Mouse (Mus musculus) testis, postnatal 10 days (tissue): ENCODE results near the gene Fbxw11.
"Not testable (repeated sequence)": the region's sequence is repeated elsewhere in the genome, so short reads cannot be mapped to it uniquely, and the experiment has no call there.

ENCODE experiments used
- DNase-seq: peaks from one replicate; pipeline ENCODE4 v3.0.0; 2021; ENCODE audit warnings: low spot score

The Fbxw11 gene

DNA sequence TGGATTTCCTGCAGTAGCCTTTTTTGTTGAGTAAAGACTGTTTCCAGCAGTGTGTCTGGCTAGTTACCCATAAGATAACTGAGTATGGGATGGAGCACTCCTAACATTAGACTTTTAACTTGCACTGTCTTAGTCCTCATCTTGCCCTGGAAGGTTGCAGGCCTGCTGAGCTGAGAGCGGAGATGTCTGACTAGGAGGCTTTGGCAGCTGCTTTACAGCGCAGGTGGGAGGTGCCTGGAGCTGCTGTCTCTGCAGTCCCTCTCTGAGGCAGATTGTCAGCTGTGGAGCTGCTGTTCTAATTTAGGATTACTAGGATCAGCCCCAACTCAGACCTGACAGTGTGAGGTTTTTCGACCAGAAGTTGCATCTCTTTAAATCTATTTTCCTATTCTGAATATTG, 34.3 kb downstream of the Fbxw11 start:
- DNase-seq, result no peak

DNA sequence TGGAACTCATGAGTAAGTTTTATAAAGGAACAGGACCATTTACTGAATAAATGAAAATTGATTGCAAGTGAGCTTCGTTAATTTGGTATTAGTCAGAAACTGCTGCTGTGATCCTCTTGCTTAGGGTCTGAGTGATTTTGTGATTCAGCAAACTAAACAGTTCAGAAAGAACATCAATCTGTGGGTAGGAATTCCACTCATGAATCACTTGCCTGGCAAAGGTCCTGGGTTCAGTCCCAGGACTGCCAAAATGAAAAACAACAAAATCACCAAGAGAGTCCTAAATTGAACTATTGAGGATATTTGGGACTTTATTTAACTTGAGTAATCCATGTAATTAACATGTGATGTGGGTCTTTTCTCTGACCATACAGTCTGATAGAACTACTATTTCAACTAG, 35.3 kb downstream of the Fbxw11 start:
- no peak for DNase-seq

DNA sequence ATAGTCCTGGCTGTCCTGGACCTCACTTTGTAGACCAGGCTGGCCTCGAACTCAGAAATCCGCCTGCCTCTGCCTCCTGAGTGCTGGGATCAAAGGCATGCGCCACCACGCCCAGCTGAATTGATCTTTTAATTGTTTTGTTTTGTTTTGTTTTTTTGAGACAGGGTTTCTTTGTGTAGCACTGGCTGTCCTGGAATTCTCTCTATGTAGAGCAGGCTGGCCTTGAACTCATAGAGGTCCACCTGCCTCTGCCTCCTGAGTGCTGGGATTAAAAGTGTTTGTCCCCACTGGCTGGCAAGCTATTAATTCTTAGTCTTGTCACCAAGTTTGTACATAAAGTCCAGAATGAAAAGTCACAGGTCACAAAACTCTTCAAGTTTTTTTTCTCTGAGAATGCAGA, 36.6 kb downstream of the Fbxw11 start:
- DNase-seq, result not testable (repeated sequence)

DNA sequence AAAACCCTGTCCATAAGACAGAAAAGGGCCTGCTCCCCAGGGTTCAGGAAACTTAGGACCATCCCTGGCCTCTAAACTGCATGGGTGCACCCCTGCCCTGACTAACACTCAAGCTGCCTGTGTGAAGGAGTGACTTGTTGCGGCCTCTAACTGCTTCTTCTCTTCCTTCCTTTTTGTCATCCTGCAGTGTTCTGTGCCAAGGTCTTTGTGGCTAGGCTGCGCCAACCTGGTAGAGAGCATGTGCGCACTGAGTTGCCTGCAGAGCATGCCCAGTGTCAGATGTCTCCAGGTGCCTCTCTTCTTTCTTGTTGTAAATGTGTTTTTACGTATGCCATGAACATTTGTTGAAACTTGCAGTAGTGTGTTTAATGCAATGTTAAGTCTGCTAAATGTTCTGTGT, 37.5 kb downstream of the Fbxw11 start:
- DNase-seq, result no peak

DNA sequence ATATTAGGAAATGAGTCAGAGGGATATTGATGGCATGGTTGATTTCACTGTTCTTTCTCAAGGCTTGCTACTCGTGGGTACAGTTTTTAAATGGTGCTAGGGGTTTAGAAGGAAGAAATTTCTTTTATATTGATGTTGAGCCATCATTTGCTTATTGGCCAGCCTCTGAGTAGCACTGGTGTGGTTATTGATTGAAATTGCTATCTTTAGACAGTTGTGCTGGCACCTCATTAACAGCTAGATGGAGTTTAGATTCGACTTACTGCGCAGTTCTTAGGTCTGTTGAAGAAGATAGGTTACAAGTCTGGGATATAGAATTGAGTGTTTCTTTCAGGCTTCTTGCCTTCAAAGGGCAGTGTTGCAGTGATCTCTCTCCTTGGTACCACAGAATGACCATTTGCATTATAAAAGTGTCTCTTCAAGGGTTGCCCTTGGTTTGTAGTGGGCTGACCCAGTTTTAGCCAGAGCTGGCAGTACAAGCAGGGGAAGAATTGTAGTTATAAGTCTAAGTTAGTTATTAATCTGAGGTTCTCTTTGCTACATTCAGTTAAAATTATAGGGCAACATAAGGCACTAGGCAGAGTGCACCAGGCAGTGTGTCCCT, 38.8 kb downstream of the Fbxw11 start:
- no peak for DNase-seq

DNA sequence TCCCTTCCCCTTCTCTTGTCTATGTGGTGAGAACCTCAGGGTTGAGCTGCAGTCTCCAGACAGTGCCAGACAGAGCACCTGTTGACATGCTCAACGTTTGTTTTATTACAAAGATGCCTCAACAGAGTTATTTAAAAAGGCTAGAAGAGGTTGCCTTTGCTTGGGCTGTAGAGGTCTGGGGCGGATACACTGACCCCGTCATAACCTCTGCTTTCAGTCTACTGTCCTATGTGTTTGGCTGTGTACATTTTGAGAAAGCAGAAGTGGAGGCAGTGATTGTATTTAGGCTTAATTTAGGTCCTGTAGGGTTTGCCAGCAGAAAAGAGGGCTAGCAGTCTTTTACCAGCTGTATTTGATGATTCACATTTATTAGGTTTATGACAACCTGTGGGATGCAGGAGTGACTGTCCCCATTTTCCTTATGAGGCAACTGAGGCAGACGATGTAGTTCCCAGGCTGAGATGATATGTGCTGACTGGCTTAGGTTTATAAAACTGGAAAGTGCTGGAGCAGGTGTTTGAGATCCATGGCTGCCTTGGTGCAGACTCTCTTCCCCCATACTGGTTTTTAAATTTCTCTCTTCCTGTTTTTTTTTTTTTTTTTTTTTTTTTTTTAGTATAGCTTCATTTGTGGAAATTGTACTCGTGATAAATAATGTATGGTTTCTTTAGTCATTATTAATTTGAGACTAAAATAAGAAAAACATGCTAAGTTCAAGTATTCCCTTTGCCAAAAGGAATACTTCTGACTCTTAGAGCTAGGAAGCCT, 40.0 kb downstream of the Fbxw11 start:
- no peak for DNase-seq

DNA sequence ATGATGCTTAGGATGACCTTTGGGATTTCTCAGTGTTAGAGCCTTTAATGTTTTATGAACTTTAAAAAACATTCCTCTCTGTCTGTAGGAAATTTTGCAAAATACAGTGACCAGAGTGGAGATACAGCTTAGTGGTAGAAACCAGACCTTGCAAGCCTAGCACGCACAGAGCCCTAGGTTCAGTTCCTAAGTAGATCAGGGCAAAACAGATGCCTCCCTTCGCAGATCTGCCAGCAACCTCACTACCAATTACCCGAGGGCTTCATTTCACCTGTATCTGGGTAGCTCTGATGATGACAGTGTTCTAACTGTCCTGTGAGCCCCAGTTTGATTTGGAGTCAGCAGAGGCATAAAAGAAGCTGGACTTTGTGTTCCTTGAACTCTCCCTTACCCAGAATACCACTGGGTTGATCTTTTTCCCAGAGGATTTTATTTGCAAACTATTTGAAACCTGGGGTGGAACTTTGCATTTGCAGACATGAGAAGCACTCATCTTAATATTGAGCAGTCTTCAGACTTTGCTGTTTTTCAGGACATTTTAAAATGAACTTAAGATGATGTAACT, 42.2 kb downstream of the Fbxw11 start:
- DNase-seq, result no peak

DNA sequence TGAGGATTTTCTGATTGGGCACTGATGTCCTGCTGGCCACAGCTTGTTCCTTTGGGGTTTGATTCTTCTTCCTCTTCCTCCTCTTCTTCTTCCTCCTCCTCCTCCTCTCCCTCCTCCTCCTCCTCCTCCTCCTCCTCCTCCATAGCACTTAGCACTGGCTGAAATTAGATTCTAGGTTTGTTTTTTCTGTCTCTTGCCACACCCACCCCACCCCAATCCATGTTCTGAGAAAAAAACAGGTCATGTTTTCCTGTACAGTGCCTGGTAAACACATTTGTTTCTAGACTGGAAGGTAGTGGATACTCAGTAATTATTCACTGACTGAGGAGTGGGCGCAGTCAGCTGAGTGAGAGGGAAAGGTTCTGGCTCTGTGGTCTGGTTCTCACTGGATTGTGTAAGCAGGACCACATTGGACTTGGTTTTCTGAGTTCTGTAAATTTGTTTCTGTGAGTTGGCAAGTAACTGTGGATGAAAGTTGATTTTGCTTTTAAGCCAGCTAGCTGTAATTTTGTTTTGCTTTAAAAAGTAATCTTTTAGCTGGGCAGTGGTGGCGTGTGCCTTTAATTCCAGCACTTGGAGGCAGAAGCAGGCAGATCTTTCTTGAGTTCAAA, 45.8 kb downstream of the Fbxw11 start:
- no peak for DNase-seq

DNA sequence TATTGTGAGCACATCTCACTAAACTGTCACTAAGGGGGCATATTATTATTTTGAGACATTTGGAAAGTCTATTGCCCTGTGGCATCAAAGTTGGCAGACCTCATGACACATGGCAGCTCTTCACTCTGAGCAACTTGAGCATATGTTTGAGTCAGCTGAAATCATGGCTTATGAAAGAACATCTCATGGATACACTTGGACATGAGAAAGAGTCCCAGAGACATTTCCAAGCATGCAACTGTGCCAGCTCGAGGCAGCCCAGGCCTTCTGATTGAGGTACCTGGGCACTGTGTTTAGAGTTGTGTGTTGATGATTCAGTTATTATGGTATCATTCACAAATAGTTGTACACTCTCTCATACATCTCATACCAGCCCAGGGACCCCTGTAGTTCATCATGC, 47.0 kb downstream of the Fbxw11 start:
- no peak for DNase-seq

DNA sequence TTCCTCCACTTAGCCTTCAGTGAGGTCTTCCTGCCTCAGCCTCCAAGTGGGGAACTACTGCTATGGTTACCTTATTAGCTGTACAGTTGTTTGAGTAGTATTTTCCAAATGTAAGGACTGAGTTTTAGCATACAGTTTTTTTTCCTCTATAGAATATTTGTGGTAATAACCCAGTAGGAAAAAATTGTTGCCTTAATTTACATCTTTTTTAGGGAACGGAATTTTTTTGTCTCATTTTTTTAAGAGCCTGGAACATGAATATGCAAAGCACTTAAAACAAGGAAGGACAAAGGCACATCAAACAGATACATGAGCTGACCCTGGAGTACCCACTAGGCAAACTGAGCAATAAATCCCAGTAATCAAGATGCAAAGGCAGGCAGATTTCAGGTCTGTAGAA, 50.3 kb downstream of the Fbxw11 start:
- no peak for DNase-seq

DNA sequence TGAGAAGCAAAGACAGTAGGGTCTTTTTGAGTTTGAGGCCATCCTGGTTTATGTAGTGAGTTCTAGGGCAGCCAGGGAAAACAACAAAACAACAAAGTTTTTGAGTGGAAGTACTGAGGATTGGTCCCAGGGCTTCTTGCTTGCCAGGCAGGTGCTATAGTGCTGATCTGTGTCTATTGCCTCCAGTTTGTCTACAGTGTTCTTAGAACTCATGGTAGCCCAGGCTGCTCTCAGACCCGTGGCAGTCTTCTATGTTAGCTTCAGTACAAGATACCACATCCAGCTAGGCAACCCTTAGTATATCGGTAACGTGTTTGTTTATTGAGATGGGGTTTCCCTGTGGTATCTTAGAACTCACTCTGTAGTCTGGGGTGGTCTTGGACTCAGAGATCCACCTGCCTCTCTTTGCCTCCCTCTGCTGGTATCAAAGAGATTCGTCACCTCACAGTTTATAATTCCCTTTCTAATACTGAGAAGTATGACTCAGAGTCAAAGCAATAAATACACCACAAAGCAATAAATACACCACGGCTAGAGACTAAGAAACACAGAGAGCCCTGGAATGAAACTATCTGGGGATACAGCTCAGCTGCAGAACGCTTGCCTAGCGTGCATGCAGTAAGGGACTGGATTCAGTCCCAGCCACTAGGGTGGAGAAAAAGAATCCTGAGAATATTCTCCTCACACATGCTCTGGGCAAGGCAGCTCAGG, 51.1 kb downstream of the Fbxw11 start:
- DNase-seq, result no peak

DNA sequence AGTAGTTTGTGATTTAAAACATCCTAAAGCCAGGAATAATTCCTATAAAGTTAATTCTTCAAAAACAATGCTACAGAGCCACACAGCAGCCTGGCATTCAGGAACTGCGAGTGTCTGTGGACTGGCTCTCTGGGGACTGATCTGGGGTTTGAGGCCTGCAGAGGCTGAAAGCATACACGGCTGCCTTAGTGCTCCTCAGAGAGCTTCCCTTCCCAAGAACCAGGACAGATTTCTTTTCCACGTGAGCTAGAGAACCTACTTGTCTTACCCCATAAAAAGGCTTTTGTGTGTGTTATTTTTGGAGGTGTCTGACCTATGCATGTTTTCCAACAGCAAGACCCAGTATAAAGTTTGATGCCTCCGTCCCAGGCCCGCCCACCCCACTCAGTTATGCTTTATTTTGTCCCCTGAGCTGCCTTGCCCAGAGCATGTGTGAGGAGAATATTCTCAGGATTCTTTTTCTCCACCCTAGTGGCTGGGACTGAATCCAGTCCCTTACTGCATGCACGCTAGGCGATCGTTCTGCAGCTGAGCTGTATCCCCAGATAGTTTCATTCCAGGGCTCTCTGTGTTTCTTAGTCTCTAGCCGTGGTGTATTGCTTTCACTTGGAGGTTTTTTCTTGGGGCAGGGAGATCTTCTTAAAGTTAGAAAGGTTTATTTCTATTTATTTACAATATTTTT, 51.9 kb downstream of the Fbxw11 start:
- DNase-seq, result not testable (repeated sequence)

DNA sequence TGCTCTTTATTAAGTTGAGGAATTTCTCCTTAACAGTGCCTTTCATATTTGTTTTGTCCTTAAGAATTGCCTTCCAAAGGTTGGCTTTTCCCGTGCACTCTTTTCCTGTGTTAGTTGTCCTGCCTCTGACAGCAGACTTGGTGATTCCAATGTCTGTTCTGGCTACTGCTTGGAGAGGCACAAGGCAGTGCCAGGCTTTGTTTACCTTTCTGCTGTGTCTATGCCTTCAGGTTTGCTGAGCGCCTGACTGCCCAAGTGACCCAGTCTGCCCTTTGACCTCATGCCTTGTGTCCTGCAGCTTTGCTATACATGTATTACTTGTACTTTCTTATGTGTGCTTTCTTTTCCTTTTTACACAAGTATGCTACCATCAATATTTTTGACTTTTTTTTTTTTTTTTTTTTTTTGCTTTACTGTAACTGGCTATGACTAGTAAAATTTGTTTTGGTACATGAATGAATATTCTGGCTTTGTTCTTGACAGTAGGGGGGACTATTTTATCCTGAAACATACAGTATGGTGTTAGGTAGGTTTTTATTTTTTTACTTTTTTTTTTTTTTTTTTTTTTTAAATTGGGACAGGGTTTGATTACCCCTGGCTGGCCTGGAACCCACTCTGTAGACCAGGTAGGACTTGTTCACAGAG, 54.0 kb downstream of the Fbxw11 start:
- DNase-seq, result no peak

DNA sequence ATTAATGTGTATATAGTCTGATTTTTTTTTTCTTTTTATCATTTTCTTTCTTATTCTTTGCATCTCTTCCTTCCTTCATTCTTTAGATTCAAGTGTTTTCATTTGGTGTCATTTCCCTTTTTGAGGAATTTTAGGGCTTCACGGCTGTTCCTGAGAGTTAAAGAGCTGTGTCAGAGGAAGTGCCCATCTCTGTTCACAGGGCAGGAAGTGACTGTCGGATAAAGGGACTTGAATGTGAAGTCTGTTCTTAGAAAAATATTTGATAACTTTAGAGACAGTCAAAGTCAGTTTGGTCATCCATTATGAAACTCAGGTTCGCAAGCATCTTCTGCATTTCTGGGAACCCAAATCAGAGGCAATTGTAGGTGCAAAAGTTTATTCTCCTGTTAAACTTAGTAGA, 55.2 kb downstream of the Fbxw11 start:
- no peak for DNase-seq

DNA sequence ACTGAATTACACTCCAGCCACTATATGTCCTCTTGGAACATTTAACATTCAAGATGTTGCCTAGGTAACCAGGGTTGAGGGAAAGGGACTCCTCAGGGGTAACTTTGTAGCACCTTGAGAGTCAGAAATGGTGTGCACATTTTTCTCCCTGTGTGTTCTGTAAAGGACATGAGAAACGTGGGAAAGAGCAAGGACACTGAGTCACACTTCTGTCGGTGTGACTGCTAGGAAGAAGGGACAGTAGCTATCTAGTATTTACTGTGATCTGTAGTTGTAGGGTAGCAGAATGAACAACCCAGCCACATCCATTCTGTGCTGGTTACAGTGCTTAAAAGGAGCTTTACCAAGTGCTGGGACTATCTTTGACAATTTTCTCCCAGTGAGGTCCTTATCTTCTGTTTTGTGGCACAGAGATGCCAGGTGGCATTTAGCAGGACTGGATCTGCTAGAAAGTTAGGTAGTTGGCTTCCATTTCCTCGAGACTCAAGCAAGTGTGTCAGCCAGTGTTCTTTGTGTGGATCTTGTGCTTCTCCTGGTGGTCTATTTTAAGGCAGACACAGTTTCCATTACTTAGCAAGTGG, 57.5 kb downstream of the Fbxw11 start:
- DNase-seq, result no peak

DNA sequence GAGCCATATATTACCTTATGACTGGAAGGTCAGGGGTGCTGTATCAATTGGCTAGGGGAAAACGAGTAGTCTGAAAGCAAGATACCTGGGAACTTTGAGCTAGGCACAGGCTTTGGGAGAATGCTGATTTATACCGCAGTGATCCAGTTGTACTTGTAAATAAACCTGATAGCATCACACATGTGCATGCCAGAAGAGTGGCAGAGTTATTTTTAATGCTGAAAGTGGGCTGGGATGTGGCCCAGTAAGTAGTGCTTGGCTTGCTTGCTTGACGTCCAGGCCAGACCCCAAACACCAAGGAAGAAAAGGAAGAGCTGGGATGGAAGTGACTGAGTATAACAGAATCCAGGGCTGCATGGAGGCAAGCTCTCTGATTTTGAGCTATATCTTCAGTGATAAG, 59.0 kb downstream of the Fbxw11 start:
- DNase-seq, result no peak

DNA sequence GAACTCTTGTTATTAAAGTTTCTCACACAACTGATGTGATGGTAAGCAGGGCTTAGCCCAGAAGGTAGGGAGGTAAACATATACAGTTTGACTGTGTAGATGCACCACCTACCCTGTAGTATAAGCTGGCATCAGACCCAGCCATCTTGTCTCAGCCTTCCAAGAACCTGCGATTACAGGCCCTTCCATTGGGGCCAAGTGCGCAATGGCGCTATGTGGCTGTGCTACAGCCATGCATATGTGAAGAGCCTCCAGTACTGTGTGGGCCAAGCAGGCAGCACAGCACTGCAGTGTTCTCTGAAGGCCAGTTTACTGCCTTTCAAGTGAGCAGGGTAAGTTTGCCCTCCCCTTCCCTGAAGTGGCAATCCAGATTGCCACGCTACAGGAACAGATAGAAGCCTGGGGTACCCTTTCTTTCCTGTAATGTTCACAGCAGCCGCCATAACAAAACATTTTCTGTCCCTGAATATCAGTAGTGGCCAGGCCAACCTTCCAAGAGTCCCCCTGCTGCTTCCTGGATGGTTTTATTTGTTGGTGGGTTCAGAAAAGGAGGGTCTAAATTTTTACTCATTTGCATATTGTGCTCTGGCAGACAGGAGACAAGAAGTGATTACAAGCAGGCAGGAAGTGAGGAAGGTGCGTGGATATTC, 61.8 kb downstream of the Fbxw11 start:
- no peak for DNase-seq

DNA sequence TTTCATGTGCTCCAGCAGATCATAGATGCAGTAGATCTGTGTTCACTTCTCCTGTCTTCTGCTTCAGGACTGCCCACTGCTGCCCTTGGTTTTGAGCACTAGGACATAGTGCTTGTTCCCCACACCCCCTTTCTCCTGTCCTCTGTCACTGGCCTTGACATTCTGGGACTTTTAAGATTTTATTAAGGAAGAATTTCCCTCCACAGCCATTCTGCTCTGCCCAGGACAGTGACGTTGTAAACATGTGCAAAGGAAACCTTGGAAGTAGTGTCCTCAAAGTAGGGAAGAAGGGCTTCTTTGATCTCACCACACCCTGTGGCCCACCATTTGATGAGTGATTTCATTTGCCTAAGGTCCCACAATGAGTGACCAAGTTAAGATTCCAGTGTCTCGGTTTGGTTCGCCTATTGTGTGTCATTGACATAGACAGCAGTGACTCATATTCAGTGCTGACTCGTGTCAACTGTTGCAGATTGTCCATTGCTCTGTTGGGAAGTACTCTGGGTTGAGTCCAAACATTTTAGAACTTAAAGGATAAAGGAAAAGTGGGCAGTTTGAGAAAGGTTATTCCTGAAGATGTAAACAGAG, 64.0 kb downstream of the Fbxw11 start:
- no peak for DNase-seq

DNA sequence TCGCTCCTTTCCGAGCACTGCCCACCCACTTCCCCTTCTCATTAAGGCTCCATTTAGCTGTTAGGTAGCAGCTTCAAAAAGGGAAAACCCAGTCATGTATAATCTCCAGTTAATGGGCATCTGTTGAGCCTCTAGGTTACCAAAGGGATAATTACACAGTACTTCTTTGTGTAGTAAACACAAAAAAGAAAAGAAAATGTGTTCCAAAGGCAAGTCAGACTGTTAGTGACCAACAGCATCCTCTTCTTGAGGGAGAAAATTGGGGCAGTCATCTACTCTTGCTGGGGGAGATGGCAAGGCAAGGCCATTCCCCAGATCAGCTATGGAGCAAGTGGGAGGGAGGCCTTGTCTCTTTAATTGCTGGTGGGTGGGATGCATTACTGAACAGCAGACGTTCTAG, 65.0 kb downstream of the Fbxw11 start:
- no peak for DNase-seq
